Mouse (Mus musculus) layer of hippocampus, postnatal 25 days (tissue): ENCODE measurements around the gene Il3ra. TPM values are rescaled to one million over a fixed set of nuclear protein-coding genes. Genes with fewer than 3 reads are reported as not detected.

Source experiments
- DNase-seq, 2 experiments: peaks; one replicate each; pipeline ENCODE4 v3.0.0; 2022; ENCODE audit warnings: mixed read lengths in 2 of 2, low spot score in 1 of 2; ENCODE audit errors: extremely low spot score in 1 of 2
- total RNA-seq, 2 experiments: library from RNA; stranded (reverse); gene quantifications; 2 replicates each; pipeline ENCODE4 v1.2.3; 2021

Gene Il3ra
- total RNA-seq, 2 experiments from 2014 or later = 3.4 to 3.5 TPM

- DNase-seq = no peak
Observed at GRCm38 (mm10) chr14:14354511-14355359, 8.7 kb downstream of the Il3ra start.

DNA sequence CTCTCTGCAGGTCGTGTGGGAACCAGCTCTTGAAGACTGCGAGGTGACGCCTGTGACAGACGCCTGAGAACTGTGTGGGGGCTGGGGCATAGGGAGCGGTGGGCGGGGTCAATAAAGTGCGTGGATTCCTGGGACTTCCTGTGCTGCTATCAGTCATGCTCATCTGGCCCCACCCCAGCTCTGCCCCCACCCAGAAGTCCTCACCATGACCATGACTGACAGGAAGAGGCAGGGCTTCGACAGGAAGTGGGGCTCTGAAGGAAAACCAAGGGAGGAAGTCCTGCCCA is 9.2 kb downstream of the Il3ra start:
- no peak for DNase-seq

- DNase-seq = no peak
Observed at GRCm38 (mm10) chr14:14395535-14395934, 49.5 kb downstream of the Il3ra start.

DNA sequence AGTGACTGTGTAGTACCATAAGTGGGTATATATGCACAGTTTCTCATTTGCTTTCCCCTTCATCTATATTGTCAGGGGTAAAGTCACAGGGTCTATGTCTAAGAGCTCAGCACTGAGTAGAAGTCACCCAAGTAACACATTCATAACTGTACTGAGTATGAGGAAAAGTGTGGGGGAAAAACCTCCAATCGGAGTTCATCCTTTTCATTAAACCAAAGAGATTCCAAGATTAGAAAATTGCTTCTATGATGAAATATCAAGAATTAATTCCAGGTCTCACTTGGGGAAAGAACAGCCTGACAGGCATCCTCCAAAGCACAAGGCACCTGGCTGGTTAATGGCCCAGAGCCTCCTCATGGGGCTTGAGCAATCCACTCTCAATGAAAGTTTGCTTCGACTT is 54.9 kb downstream of the Il3ra start, which contains the start of gene Olfr721-ps1:
Olfr721-ps1 (plus strand) TSS at position 301 of the 400 bp plus-strand sequence.
- DNase-seq = no peak

Other genes starting within 250 kb of the Il3ra start
- 100 to 1,000 TPM; 113 to 121 TPM for gene Psmd6, start 225.3 kb upstream of the Il3ra start, total RNA-seq
- not detected for gene Olfr720, start 159.4 kb upstream of the Il3ra start, total RNA-seq
- not detected for gene Olfr31, start 23.4 kb upstream of the Il3ra start, total RNA-seq
- not detected for gene Olfr721-ps1, start 55.0 kb downstream of the Il3ra start, total RNA-seq